Mouse (Mus musculus): ENCODE data around the gene Grik1. TPM values are rescaled to one million over a fixed set of nuclear protein-coding genes. Genes with fewer than 3 reads are reported as not detected.

Gene Grik1
- polyA plus RNA-seq, 1 experiment from 2014 or later, result 1.8 TPM

GRCm38 (mm10) chr16:88249825-88250224 is 40.2 kb downstream of the Grik1 start:
- H3K27me3 ChIP-seq (ENCODE audit: control insufficient read depth, insufficient read depth, low read length), result no peaks in the 10 kb centered on the region
- 29% methylated on average over 3 of the region's 3 CpGs for WGBS
- no peaks in the 10 kb centered on the region for H3K36me3 ChIP-seq (ENCODE audit: control insufficient read depth, insufficient read depth, low read length)
- H3K4me3 ChIP-seq (ENCODE audit: low read depth, low read length), result no peak overlapping the region
- no peak overlapping the region for H3K27ac ChIP-seq (ENCODE audit: low read depth, low read length)
- no peak overlapping the region for H3K9ac ChIP-seq (ENCODE audit: low read length)
- no peaks in the 10 kb centered on the region for H3K9me3 ChIP-seq (ENCODE audit: control insufficient read depth, low read length)
- no peak overlapping the region for H3K4me2 ChIP-seq (ENCODE audit: low read depth, low read length, severe bottlenecking)
- ATAC-seq (replicated peaks; ENCODE audit: low FRiP score), result peak; percentile 32; the same call in 1 of the 2 replicates
- H3K4me1 ChIP-seq (replicated peaks; ENCODE audit: control insufficient read depth, insufficient read depth, low read length), result peaks cover 2% of the 10 kb centered on the region; the same call in 1 of the 2 replicates
- DNase-seq (ENCODE audit: low spot score), result no peak

GRCm38 (mm10) chr16:88247586-88247985 is 42.5 kb downstream of the Grik1 start:
- Histone ChIP-seq H3K4me1 (replicated peaks; ENCODE audit: control insufficient read depth, insufficient read depth, low read length) (peaks cover 2% of the 10 kb centered on the region; the same call in 1 of the 2 replicates), H3K27me3 (ENCODE audit: control insufficient read depth, insufficient read depth, low read length) (no peaks in the 10 kb centered on the region), H3K27ac (ENCODE audit: low read depth, low read length) (no peak overlapping the region), H3K9me3 (ENCODE audit: control insufficient read depth, low read length) (no peaks in the 10 kb centered on the region), H3K4me2 (ENCODE audit: low read depth, low read length, severe bottlenecking) (no peak overlapping the region), H3K36me3 (ENCODE audit: control insufficient read depth, insufficient read depth, low read length) (no peaks in the 10 kb centered on the region), H3K9ac (ENCODE audit: low read length) (no peak overlapping the region), H3K4me3 (ENCODE audit: low read depth, low read length) (no peak overlapping the region)
- 95% methylated on average over 3 of the region's 3 CpGs for WGBS
- DNase-seq (ENCODE audit: low spot score) (no peak), ATAC-seq (replicated peaks; ENCODE audit: low FRiP score) (no peak)

GRCm38 (mm10) chr16:88244658-88245057 is 45.4 kb downstream of the Grik1 start:
- H3K4me1 ChIP-seq (replicated peaks; ENCODE audit: control insufficient read depth, insufficient read depth, low read length), result no peaks in the 10 kb centered on the region; the same call in 1 of the 2 replicates
- DNase-seq (ENCODE audit: low spot score), result no peak
- no peaks in the 10 kb centered on the region for H3K36me3 ChIP-seq (ENCODE audit: control insufficient read depth, insufficient read depth, low read length)
- no peak overlapping the region for H3K4me2 ChIP-seq (ENCODE audit: low read depth, low read length, severe bottlenecking)
- H3K27ac ChIP-seq (ENCODE audit: low read depth, low read length), result no peak overlapping the region
- H3K27me3 ChIP-seq (ENCODE audit: control insufficient read depth, insufficient read depth, low read length), result no peaks in the 10 kb centered on the region
- H3K9me3 ChIP-seq (ENCODE audit: control insufficient read depth, low read length), result no peaks in the 10 kb centered on the region
- no peak overlapping the region for H3K9ac ChIP-seq (ENCODE audit: low read length)
- 92% methylated on average over 4 of the region's 4 CpGs for WGBS
- no peak overlapping the region for H3K4me3 ChIP-seq (ENCODE audit: low read depth, low read length)
- no peak for ATAC-seq (replicated peaks; ENCODE audit: low FRiP score)

- Histone ChIP-seq H3K36me3 (ENCODE audit: control insufficient read depth, insufficient read depth, low read length) (no peaks in the 10 kb centered on the region), H3K4me1 (replicated peaks; ENCODE audit: control insufficient read depth, insufficient read depth, low read length) (no peaks in the 10 kb centered on the region), H3K4me2 (ENCODE audit: low read depth, low read length, severe bottlenecking) (no peak overlapping the region), H3K27ac (ENCODE audit: low read depth, low read length) (no peak overlapping the region), H3K9me3 (ENCODE audit: control insufficient read depth, low read length) (no peaks in the 10 kb centered on the region), H3K9ac (ENCODE audit: low read length) (no peak overlapping the region), H3K4me3 (ENCODE audit: low read depth, low read length) (no peak overlapping the region), H3K27me3 (ENCODE audit: control insufficient read depth, insufficient read depth, low read length) (no peaks in the 10 kb centered on the region)
- 55% methylated on average over 11 of the region's 16 CpGs for WGBS
- DNase-seq (ENCODE audit: low spot score) (no peak), ATAC-seq (replicated peaks; ENCODE audit: low FRiP score) (no peak)
Measured at GRCm38 (mm10) chr16:88225616-88226015, 64.4 kb downstream of the Grik1 start.

- H3K4me1 ChIP-seq (replicated peaks; ENCODE audit: control insufficient read depth, insufficient read depth, low read length), result no peaks in the 10 kb centered on the region
- WGBS, result 84% methylated on average over 3 of the region's 3 CpGs
- no peaks in the 10 kb centered on the region for H3K36me3 ChIP-seq (ENCODE audit: control insufficient read depth, insufficient read depth, low read length)
- H3K4me2 ChIP-seq (ENCODE audit: low read depth, low read length, severe bottlenecking), result no peak overlapping the region
- ATAC-seq (replicated peaks; ENCODE audit: low FRiP score), result no peak
- no peaks in the 10 kb centered on the region for H3K9me3 ChIP-seq (ENCODE audit: control insufficient read depth, low read length)
- H3K27me3 ChIP-seq (ENCODE audit: control insufficient read depth, insufficient read depth, low read length), result no peaks in the 10 kb centered on the region
- no peak overlapping the region for H3K27ac ChIP-seq (ENCODE audit: low read depth, low read length)
- DNase-seq (ENCODE audit: low spot score), result no peak
- no peak overlapping the region for H3K4me3 ChIP-seq (ENCODE audit: low read depth, low read length)
- no peak overlapping the region for H3K9ac ChIP-seq (ENCODE audit: low read length)
Measured at GRCm38 (mm10) chr16:88221932-88222331, 68.1 kb downstream of the Grik1 start.

- WGBS, result 78% methylated on average over 5 of the region's 5 CpGs
- DNase-seq (ENCODE audit: low spot score) (no peak), ATAC-seq (replicated peaks; ENCODE audit: low FRiP score) (no peak)
- Histone ChIP-seq H3K27me3 (ENCODE audit: control insufficient read depth, insufficient read depth, low read length) (no peaks in the 10 kb centered on the region), H3K4me2 (ENCODE audit: low read depth, low read length, severe bottlenecking) (no peak overlapping the region), H3K9ac (ENCODE audit: low read length) (no peak overlapping the region), H3K36me3 (ENCODE audit: control insufficient read depth, insufficient read depth, low read length) (no peaks in the 10 kb centered on the region), H3K27ac (ENCODE audit: low read depth, low read length) (no peak overlapping the region), H3K4me3 (ENCODE audit: low read depth, low read length) (no peak overlapping the region), H3K4me1 (replicated peaks; ENCODE audit: control insufficient read depth, insufficient read depth, low read length) (no peaks in the 10 kb centered on the region), H3K9me3 (ENCODE audit: control insufficient read depth, low read length) (no peaks in the 10 kb centered on the region)
Measured at GRCm38 (mm10) chr16:88212531-88212930, 77.5 kb downstream of the Grik1 start.

- 64% methylated on average over 8 of the region's 8 CpGs for WGBS
- H3K36me3 ChIP-seq (ENCODE audit: control insufficient read depth, insufficient read depth, low read length), result no peaks in the 10 kb centered on the region
- H3K27me3 ChIP-seq (ENCODE audit: control insufficient read depth, insufficient read depth, low read length), result no peaks in the 10 kb centered on the region
- no peaks in the 10 kb centered on the region for H3K9me3 ChIP-seq (ENCODE audit: control insufficient read depth, low read length)
- DNase-seq (ENCODE audit: low spot score) (no peak), ATAC-seq (replicated peaks; ENCODE audit: low FRiP score) (no peak)
- H3K4me2 ChIP-seq (ENCODE audit: low read depth, low read length, severe bottlenecking), result no peak overlapping the region
- no peak overlapping the region for H3K27ac ChIP-seq (ENCODE audit: low read depth, low read length)
- no peaks in the 10 kb centered on the region for H3K4me1 ChIP-seq (replicated peaks; ENCODE audit: control insufficient read depth, insufficient read depth, low read length)
- H3K9ac ChIP-seq (ENCODE audit: low read length), result no peak overlapping the region
- no peak overlapping the region for H3K4me3 ChIP-seq (ENCODE audit: low read depth, low read length)
Measured at GRCm38 (mm10) chr16:88211852-88212251, 78.2 kb downstream of the Grik1 start.

GRCm38 (mm10) chr16:88204400-88204799 is 85.7 kb downstream of the Grik1 start:
- Histone ChIP-seq H3K4me2 (ENCODE audit: low read depth, low read length, severe bottlenecking) (no peak overlapping the region), H3K4me1 (replicated peaks; ENCODE audit: control insufficient read depth, insufficient read depth, low read length) (no peaks in the 10 kb centered on the region), H3K36me3 (ENCODE audit: control insufficient read depth, insufficient read depth, low read length) (no peaks in the 10 kb centered on the region), H3K27me3 (ENCODE audit: control insufficient read depth, insufficient read depth, low read length) (no peaks in the 10 kb centered on the region), H3K9ac (ENCODE audit: low read length) (no peak overlapping the region), H3K9me3 (ENCODE audit: control insufficient read depth, low read length) (no peaks in the 10 kb centered on the region), H3K4me3 (ENCODE audit: low read depth, low read length) (no peak overlapping the region), H3K27ac (ENCODE audit: low read depth, low read length) (no peak overlapping the region)
- WGBS, result 10% methylated on average over 5 of the region's 5 CpGs
- DNase-seq (ENCODE audit: low spot score) (peak; percentile 76), ATAC-seq (replicated peaks; ENCODE audit: low FRiP score) (peak; percentile 76)

- Histone ChIP-seq H3K9me3 (ENCODE audit: control insufficient read depth, low read length) (no peaks in the 10 kb centered on the region), H3K27ac (ENCODE audit: low read depth, low read length) (no peak overlapping the region), H3K27me3 (ENCODE audit: control insufficient read depth, insufficient read depth, low read length) (no peaks in the 10 kb centered on the region), H3K4me2 (ENCODE audit: low read depth, low read length, severe bottlenecking) (no peak overlapping the region), H3K9ac (ENCODE audit: low read length) (no peak overlapping the region), H3K4me1 (replicated peaks; ENCODE audit: control insufficient read depth, insufficient read depth, low read length) (no peaks in the 10 kb centered on the region), H3K4me3 (ENCODE audit: low read depth, low read length) (no peak overlapping the region), H3K36me3 (ENCODE audit: control insufficient read depth, insufficient read depth, low read length) (no peaks in the 10 kb centered on the region)
- ATAC-seq (replicated peaks; ENCODE audit: low FRiP score), result no peak
- 87% methylated on average over 6 of the region's 6 CpGs for WGBS
- no peak for DNase-seq (ENCODE audit: low spot score)
Measured at GRCm38 (mm10) chr16:88203985-88204384, 86.1 kb downstream of the Grik1 start.
